Mouse (Mus musculus): Measurements from ENCODE around the gene Pnpla6.

Gene Pnpla6

DNA sequence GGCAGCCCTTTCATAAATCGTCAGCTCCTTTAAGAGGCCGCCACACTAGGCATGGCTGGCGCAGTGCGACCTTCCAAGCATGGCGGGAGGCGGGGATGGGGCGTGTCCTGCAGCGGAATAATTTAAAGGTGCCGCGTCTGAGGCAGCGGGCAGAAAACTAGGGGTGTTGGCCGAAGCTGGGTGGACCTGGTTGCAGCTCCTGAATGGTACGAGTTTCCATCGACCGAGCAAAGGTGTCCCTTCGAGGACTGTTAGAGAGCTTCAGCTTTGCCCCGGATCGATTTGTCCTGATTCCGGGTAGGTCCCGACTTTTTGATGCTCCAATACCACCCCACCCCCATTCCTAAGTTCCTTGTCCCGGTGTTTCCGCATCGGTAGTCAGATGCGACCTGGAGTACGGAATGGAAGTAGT is at the start of gene Pnpla6:
TSS of gene Pnpla6 (plus strand) at position 125 of the 412 bp plus-strand sequence.
- DNase-seq (ENCODE audit: low spot score): peak; percentile 93

DNA sequence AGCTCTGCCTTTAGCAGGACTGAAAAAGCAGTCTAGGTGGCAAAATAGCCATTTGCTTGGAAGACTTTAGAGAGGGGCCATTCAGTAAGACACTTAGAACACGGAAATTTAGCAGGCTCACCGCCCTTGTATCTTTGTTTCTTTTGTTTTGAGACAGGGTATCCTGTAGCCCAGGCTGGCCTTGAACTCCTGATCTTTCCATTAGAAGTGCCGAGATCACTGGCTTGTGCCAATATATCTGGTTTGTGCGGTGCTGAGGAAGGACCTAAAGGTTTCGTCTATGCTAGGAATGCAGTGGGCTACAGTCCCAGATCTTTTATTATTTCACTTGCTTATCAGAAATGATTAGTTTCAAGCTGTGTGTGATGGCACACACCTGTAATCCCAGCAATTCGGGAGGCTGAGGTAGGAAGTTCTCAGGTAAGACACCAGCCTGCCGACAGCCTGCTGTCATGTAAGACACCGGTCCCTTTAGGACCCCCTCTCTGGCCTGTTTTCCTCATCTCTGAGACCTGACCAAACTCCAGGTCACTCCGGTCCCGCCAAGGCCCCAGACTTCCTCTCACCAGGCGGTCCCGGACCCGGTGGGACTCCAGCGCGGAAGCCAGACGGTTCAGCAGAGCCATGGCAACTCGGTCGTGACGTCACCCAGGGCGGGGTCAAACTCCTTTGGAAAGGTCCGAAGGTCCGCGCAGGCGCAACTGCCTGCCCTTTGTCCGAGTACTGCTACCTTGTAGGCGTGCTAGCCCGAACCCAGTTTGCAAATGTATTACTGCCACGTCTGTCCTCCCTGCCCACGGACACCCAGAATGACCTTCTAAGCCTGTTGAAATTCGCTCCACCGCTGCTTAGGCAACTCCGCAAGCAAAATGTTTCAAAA is 47.9 kb upstream of the Pnpla6 start, which contains the start of gene Pex11g:
TSS of gene Pex11g (minus strand) at position 675 of the 880 bp plus-strand sequence.
- DNase-seq (ENCODE audit: low spot score): peak; percentile 100

DNA sequence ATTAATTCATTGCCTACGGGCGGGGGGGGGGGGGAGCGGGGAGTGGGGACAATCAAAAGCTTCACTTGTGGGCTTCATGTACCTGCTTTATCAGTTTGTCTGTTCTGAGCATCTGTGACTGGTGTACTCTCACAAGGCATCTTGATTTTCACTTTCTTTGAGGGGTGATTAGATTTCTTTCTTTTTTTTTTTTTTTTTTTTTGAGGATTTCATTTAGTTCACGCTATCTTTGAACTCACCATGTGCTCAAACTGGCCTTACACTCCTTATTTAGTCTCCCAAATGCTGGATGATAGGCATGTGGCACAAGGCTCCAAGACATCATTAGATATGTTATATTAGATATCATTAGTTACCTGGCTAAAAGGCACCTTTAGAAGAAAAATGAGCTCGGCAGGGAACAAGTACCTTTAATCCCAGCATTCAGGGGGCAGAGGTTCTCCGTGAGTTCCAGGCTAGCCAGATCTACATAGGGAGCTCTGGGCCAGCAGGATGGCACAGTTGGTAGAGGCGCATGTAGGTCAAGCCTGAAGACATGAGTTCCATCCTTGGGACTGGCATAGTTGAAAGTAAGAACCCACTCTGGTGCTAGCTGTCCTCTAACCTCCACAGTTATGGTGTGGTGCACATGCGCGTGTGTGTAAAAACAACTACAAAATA is 47.2 kb upstream of the Pnpla6 start:
- DNase-seq (ENCODE audit: low spot score): no peak

DNA sequence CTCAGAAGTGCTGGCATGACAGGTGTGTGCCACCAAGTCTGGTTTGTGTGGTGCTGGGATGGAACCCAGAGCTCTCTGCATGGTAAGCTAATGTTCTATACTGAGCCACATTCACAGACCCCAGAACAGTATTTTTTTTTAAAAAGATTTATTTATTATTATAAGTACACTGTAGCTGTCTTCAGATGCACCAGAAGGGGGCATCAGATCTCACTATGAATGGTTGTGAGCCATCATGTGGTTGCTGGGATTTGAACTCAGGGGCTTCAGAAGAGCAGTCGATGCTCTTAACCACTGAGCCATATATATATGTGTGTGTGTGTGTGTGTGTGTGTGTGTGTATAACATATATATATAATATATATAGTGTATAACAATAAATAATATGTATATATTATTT is 46.3 kb upstream of the Pnpla6 start:
- DNase-seq (ENCODE audit: low spot score): no peak

DNA sequence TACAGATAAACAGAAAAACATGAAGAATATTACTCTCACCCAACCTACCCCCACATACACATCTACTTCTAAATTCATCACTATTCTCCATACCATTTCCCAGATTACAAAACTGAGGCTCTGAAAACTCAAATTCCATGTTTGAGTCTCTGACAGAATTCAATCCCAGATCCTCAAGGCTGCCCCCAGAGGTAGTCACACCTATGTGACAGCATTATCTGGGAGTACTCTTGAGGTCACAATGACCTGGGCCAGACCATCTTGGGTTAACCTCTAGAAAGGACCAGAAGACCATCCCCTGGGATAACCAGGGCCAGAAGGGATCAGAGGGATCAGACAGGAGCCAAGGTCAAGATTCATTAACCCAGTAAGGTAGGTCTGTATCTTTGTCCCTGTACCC is 44.6 kb upstream of the Pnpla6 start, which contains the start of gene Tex45:
TSS of gene Tex45 (plus strand) at position 301 of the 400 bp plus-strand sequence.
- DNase-seq (ENCODE audit: low spot score): no peak

DNA sequence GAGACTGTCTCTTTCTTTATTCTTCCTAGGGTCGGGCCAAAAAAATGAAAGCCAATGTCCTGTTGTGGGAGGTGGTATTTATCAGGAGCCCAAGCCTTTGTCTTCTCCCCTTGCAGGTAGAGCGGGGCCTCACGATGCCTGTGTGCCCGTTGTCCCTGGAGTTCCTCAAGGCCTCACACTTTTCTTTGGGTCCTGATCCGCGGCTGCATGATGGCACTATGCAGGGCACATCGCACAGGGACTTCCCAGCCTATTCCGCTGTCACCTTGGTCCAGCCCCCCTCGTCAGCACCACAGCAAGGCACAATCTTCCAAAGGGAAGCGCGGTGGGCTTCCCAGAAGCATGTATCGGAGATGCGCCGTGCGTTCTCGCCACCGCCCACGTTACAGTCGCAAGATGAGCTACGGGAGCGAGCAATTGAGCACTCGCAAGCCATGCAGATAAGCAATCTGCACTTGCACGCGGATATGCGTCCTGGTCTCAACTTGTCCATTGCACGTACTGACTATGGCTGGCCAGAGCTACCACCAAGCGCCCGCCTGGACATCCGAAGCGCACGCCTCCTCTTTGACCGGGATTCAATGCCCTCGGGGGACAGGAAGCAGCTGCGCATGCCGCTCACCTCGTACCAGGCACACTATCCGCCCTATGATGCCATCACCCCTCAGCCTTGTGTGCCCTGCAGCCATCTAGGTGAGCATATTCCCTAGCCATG is 39.3 kb upstream of the Pnpla6 start:
- DNase-seq (ENCODE audit: low spot score): no peak

DNA sequence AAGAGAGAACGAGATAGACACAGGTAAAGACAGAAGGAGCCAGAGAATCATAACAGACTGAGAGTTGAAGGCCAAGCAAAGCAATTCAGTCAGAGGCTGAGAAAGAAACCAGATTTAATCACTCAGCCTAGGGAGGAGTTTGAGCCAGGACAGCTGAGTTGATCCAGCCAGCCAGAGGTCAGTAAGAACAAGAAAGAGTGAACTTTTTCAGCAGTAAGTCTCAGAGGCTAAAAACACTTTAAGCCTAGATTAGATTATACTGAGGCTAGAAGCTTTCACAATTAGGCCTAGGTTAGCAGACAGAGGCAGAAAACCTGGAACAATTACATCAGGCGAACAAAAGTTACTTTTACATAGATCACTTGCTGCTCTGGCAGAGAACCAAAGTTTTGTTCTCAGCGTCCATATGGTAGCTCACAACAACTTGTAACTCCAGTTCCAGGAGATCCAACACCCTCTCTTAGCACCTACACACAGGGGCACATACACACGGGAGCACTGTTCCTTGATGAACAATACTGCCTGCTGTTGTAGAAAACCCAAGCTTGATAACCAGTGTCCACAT is 34.9 kb upstream of the Pnpla6 start:
- DNase-seq (ENCODE audit: low spot score): no peak

DNA sequence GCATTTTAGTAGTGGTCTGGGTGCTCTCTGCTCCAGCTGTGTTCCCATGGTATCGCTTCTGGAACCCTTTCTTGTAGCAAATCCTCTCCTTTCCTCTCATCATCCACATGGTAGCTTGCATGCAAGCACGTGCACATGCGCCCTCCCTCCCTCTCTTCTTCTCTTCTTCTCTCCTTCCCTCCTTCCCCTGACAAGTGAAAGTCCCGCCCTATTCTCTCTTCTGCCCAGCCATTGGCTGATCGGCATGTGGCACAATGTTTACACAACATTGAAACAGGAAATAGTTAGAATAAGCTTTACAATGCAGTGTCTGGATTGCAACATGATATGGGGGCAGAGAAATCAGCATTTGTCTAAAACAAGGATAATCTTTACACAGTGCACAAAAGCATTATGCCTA is 33.6 kb upstream of the Pnpla6 start:
- no peak for DNase-seq (ENCODE audit: low spot score)

DNA sequence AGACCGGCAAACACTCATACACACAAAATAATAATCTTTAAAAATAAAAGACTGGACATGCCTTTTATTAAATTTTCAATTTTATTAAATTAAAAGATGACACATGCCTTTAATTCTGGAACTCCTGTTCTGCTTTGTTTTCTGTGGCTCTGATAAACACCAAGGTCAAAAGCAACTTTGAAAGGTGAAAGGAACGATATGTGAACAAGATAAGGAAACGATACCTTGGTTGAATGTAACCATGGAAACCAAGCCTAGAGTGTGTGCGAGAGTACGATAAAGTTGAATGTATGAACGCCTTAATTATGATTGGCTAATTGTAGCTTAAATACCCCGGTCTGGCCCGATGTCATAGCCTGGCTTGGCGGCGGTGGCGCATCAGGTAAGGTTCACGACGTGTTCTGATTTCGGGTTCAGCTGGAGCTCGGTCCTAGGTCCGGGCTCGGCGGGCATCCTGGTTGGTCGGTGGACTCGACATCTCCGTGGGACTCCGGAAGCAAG is 32.9 kb upstream of the Pnpla6 start:
- no peak for DNase-seq (ENCODE audit: low spot score)

DNA sequence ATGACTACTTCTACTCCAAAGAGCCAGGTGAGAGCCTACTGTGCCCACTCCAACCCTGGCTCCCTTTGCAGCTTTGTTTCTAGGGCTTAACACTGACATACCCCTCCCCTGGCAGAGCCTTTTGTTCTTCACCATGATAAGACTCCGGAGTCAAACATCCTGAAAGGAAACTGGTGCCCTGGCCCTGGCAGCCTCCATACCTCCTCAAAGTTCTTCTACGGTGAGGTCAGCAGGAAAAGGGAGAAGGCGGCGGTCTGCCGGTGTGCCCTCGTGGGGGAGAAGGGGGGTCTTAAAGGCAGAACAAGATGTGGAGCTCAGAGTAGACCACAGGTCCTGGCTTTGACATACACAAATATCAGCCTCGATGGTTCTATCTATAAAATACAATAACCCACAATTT is 31.6 kb upstream of the Pnpla6 start:
- no peak for DNase-seq (ENCODE audit: low spot score)

DNA sequence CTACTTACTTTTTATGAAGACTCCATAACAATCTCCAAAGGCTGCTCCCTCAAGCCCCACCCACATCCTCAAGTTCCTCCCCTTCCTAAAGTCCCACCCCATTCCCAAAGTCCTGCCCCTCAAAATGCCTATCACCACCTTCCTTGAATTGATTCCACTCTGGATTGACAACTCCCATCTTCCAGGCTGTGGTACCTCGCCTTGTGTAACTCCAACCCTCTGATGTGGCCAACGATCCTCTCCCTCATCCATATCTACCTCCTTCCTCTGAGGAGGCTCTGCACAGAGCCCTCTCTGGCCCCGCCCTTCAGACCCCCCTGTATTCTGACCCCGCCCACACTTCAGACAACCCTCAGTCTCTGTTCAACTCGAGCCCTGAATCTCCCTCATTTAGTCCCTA is 30.0 kb upstream of the Pnpla6 start:
- DNase-seq (ENCODE audit: low spot score): no peak

DNA sequence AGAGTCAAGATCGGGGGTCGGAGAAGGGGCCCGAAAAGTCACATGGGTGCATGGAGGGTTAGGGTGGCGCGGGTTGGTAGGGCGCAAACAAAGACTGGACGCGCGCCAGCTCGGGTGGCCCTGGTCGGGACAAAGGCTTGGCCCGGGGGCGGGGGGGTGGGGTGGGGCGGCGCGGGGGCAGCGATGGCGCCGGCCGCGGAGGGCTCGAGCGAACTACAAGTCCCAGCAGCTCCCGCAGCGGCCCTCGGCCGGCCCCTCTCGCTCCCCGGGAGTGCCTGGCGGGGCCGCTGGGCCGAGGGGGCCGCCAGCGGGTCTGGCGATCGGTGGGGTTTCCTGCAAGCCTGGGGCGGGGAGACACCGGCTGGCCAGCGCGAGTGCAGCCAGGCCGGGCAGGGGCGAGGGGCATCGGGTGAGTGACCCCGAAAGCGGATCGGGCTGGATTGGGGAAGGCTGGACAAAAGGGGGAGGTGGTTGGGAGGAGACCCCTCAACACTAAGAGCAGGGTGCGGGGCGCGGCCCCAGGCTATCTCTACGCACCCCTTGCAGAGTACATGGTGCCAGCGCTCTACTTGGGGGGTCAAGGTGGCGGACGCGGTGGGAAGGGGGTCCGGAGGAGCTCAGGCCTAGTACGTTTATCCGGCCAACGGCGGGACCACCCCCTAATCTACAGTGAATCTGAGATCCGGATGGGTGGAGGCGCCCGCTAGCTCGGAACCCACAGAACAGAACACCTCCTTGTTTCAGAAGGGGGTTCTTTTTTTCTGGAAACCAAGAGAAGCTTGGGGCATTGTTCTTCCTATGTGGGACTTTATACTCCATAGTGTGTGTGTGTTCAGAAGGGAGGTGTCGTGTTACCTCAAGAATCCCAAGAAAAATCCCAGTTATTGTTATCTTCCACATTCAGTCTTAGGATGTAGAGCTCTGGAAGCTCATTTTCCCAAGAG is 22.0 kb upstream of the Pnpla6 start, which contains the start of gene Zfp358:
TSS of gene Zfp358 (plus strand) at position 238 of the 944 bp plus-strand sequence.
- DNase-seq (ENCODE audit: low spot score): peak; percentile 75

DNA sequence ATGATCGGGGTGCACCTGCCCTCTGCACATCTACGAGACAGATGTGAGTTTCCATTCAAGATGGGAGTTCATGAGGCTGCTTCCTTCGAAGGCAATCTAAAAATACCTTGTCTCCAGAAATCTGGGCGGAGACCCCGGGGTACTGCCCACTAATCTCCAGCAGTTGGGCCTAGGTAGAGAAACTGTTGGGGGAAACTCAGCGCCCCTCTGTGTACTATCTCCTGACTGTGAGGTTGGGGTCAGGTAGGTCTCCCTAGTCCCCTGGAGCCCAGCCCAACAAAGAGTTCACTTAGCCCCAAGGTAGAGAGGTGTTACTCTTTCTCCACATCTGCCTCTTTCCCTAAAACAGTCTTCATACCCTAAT is 21.4 kb upstream of the Pnpla6 start:
- no peak for DNase-seq (ENCODE audit: low spot score)

DNA sequence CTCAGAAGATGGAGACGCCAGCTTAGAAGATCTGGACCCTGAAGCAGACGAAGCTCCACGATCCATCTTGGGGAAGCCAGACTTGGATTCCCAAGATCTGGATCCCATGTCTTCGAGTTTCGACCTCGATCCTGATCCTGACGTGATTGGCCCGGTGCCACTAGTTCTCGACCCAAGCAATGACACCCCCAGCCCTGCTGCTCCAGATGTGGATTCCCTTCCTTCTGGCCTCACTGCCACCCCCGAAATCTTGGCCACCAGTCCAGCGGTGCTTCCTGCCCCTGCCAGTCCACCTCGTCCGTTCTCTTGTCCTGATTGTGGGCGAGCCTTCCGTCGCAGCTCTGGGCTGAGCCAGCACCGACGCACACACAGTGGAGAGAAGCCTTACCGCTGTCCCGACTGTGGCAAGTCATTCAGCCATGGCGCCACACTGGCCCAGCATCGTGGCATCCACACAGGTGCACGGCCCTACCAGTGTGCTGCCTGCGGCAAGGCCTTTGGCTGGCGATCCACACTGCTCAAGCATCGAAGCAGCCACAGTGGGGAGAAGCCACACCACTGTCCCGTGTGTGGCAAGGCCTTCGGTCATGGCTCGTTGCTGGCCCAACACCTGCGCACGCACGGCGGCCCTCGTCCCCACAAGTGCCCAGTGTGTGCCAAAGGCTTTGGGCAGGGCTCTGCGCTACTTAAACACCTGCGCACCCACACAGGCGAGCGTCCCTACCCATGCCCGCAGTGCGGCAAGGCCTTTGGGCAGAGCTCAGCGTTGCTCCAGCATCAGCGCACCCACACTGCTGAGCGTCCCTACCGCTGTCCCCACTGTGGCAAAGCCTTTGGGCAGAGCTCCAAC is 19.4 kb upstream of the Pnpla6 start:
- no peak for DNase-seq (ENCODE audit: low spot score)

DNA sequence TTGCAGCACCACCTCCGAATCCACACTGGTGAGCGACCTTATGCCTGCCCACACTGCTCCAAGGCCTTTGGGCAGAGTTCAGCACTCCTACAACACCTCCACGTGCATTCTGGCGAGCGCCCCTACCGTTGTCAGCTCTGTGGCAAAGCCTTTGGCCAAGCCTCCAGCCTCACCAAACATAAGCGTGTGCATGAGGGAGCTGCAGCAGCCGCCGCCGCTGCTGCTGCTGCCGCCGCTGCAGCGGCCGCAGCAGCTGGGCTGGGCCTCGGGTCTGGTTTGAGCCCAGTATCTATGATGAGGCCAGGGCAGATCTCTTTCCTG is 18.8 kb upstream of the Pnpla6 start:
- no peak for DNase-seq (ENCODE audit: low spot score)

DNA sequence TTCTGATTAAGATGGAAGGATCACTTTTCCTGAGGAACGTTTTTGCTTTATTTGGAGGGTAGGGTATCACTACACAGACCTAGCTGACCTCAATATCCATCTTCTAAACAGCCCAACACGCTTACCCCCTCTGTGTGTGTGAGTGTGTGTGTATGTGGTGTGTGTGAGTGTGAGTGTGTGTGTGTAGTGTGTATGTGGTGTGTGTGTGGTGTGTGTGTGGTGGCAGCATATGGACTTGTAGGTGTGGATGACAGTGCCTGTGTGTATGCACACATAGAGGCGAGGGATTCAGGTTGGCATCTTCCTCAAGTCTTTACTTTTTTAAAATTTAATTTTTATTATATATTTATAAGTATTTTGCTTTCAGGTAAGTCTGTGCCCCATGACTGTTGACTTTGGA is 16.6 kb upstream of the Pnpla6 start:
- DNase-seq (ENCODE audit: low spot score): no peak

DNA sequence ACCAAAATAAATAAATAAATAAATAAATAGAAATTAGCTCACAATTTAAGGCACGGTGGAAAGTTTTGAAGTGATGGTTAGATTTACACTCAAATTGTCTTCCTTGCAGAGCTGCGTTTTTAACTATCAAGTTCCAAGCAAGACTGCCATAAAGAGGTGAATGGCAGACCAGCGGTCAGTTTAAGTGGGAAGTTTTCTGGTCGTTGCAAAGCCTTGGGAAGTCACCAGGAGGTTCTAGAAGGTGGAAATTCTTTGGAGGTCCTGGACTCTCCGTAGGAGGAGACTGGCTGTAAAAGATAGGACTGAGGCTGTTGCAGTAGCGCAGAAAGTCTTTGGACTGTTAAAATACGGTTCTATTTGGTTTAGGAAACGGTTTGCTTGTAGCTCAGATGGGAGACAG is 15.4 kb upstream of the Pnpla6 start:
- no peak for DNase-seq (ENCODE audit: low spot score)

DNA sequence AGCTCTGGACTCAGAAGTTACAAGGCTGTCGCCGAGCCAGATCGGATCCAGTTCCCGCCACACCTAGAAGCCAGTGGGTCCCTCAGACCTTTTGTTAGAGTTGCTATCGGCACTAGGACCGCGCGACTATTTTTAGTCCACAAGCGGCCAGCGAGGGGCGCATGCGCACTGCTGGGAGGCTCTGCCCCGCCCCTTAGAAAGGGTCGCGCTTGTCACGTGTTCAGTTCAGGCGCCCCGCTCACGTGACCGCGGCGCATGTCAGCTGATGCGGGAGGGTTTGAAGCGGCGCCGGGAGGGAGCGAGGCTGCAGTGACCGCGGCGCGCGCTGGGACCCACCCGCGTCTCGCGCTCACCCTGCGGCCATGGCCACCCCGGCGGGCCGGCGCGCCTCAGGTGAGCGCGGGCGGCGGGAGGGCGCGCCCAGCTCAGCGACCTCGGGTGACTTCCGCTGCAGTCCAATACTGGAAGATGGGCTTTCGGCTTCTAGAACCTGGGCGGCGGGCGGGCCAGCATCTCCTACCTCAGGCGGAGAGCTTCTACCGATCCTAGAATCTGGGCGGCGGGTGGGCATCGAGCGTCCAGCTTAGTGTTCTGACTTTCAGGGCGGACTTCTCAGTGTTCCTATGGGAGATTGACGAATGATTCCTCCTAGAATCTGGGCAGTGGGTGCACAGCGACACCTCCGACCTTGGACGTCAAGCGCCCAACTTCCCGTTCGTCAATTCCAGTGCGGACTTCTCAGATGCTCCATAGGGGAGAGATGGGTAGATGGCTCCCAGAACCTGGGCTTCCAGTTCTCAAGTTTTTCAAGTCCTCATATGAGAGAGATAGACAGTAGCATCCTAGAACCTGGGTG is 14.7 kb upstream of the Pnpla6 start, which contains the start of gene Mcoln1:
TSS of gene Mcoln1 (plus strand) at position 223 of the 856 bp plus-strand sequence.
- peak; percentile 98 for DNase-seq (ENCODE audit: low spot score)

DNA sequence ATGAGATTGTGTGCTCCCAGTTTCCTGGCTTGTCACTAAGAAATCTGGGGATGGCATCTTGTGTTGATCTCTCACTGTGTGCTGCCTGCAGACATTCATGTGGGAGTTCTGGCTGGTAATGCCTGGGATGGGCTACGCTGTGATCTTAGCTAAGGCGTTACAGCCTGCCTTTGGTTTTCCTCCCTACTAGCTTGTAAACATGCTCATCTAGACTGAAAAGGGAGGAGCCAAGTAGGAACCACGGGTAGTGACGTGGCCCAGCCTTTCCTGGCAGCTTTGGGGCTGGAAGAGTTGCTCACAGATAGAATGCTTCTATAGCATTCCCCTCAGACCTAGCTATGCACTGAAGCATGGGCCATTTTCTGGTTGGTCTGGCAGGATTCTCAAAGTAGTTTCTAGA is 13.0 kb upstream of the Pnpla6 start:
- DNase-seq (ENCODE audit: low spot score): peak; percentile 29

Data from urinary bladder, postnatal 14 days (tissue).